Mouse (Mus musculus) embryonic facial prominence, embryonic 10.5 days (tissue): ENCODE results near the gene Gramd1a. TPM values are rescaled to one million over a fixed set of nuclear protein-coding genes. Genes with fewer than 3 reads are reported as not detected.

ENCODE experiments used
- DNase-seq: peaks from one replicate; pipeline ENCODE4 v3.0.0-alpha.2; 2017; ENCODE audit warnings: low spot score
- H3K27ac ChIP-seq: fragments of 300-500 bp; sonication (generic); replicated peaks from 2 replicates; pipeline ENCODE4 v1.5.1; 2016; ENCODE audit warnings: mild to moderate bottlenecking
- H3K27me3 ChIP-seq: fragments of 300-500 bp; sonication (generic); replicated peaks from 2 replicates; pipeline ENCODE4 v1.6.1; 2016; ENCODE audit warnings: low read depth, mild to moderate bottlenecking; ENCODE audit not compliant: poor library complexity, severe bottlenecking
- H3K36me3 ChIP-seq: fragments of 300-500 bp; sonication (generic); replicated peaks from 2 replicates; pipeline ENCODE4 v1.6.1; 2016; ENCODE audit warnings: mild to moderate bottlenecking, moderate library complexity
- H3K4me1 ChIP-seq: fragments of 300-500 bp; sonication (generic); 2 replicates; pipeline ENCODE4 v1.6.1; 2016
- H3K4me3 ChIP-seq: fragments of 300-500 bp; sonication (generic); 2 replicates; pipeline ENCODE4 v1.5.1; 2016; ENCODE audit warnings: mild to moderate bottlenecking, moderate library complexity
- H3K9me3 ChIP-seq: fragments of 300-500 bp; sonication (generic); 2 replicates; pipeline ENCODE4 v1.6.1; 2016; ENCODE audit warnings: mild to moderate bottlenecking
- WGBS: fragments of 180-500 bp; shearing (Covaris S2); methylation state at CpG from one replicate; pipeline ENCODE4 v1.1.7; 2016; 5-methylcytosine and 5-hydroxymethylcytosine counted together
- polyA plus RNA-seq: library from polyadenylated mRNA; unstranded; fragments of >200 nt; fragmentation: Nextera tagmentation; extraction: Ambion mirVana; gene quantifications from 2 replicates; pipeline ENCODE4 v1.2.1, GENCODE M21; 2016

Gene Gramd1a
- polyA plus RNA-seq, 1 experiment from 2014 or later: 96.1 TPM

DNA sequence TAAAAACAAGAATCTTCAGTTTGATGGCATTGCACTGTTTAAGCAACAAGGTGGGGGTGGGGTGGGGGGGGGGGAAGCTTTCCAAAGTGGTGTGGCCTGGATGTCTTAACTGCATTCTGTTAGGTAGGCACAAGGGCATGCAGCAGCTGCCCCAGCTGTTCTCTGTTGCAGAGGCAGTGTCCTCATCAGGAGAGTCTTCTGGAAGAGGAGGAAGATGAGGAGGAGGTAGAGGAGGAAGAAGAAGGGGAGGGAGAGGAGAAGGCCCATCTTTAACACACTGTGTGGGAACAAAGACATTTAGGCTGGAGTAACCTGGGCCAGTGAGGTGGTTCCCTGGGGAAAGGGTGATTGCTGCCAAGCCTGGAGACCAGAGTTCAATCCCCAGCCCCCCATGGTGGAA is 73.6 kb downstream of the Gramd1a start:
- 0 out of 2 replicates have a peak overlapping the region, but pooled peaks have one; percentile 30 for H3K27ac ChIP-seq
- H3K4me3 ChIP-seq: no peak overlapping the region
- H3K36me3 ChIP-seq: no peaks in the 10 kb centered on the region
- H3K4me1 ChIP-seq: peaks cover 53% of the 10 kb centered on the region
- no peaks in the 10 kb centered on the region for H3K27me3 ChIP-seq
- DNase-seq: no peak
- no peaks in the 10 kb centered on the region for H3K9me3 ChIP-seq

GRCm38 (mm10) chr7:31081106-31081505 is 74.6 kb downstream of the Gramd1a start:
- DNase-seq: no peak
- Histone ChIP-seq H3K36me3 (no peaks in the 10 kb centered on the region), H3K4me3 (no peak overlapping the region), H3K27ac (no peak overlapping the region), H3K27me3 (no peaks in the 10 kb centered on the region), H3K4me1 (peaks cover 57% of the 10 kb centered on the region), H3K9me3 (no peaks in the 10 kb centered on the region)
- WGBS: 26% methylated on average over 1 of the region's 1 CpGs

DNA sequence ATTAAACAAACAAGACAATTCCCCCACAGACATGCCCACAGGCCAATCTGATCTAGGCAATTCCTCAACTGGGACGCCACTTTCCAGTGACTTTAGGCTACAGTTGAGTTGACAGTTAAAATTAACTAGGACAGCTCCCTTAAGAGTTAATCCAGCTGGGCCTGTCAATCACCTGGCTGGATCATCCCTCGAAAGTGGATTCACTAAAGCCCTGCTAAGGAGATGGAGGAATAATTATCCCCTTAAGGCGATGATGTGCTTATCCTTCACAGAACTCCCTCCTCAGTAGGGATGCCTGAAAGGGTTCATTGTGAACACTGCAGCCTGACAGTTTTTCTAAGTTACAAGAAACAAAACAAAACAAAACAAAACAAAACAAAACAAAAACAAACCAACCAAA is 75.1 kb downstream of the Gramd1a start:
- H3K27me3 ChIP-seq: no peaks in the 10 kb centered on the region
- H3K27ac ChIP-seq: no peak overlapping the region
- H3K4me1 ChIP-seq: peaks cover 54% of the 10 kb centered on the region
- 30% methylated on average over 3 of the region's 3 CpGs for WGBS
- no peak for DNase-seq
- no peak overlapping the region for H3K4me3 ChIP-seq
- no peaks in the 10 kb centered on the region for H3K9me3 ChIP-seq
- no peaks in the 10 kb centered on the region for H3K36me3 ChIP-seq

Other genes starting within 250 kb of the Gramd1a start
- gene Mag, start 241.0 kb downstream of the Gramd1a start, polyA plus RNA-seq: 0.32 and 0.39 TPM in 2 replicates
- not detected in 2 replicates for gene Hamp2, start 231.2 kb downstream of the Gramd1a start, polyA plus RNA-seq
- not detected in 2 replicates for gene Hamp, start 211.9 kb downstream of the Gramd1a start, polyA plus RNA-seq
- 25.1 and 29.6 TPM in 2 replicates for gene Usf2, start 199.1 kb downstream of the Gramd1a start, polyA plus RNA-seq
- gene Lsr, start 182.4 kb downstream of the Gramd1a start, polyA plus RNA-seq: 33.1 and 33.4 TPM in 2 replicates
- 2.9 and 3.3 TPM in 2 replicates for gene Fam187b, start 182.1 kb downstream of the Gramd1a start, polyA plus RNA-seq
- 9.1 and 9.5 TPM in 2 replicates for gene Fxyd5, start 113.4 kb downstream of the Gramd1a start, polyA plus RNA-seq
- 0.55 and 3.1 TPM in 2 replicates for gene Fxyd7, start 104.4 kb downstream of the Gramd1a start, polyA plus RNA-seq
- 9.8 and 12.2 TPM in 2 replicates for gene Fxyd1, start 98.7 kb downstream of the Gramd1a start, polyA plus RNA-seq
- gene Lgi4, start 96.6 kb downstream of the Gramd1a start, polyA plus RNA-seq: 2.5 and 2.8 TPM in 2 replicates
- gene Fxyd3, start 79.2 kb downstream of the Gramd1a start, polyA plus RNA-seq: 7.5 and 8.8 TPM in 2 replicates
- gene Hpn, start 40.6 kb downstream of the Gramd1a start, polyA plus RNA-seq: 4.0 and 4.3 TPM in 2 replicates
- gene Scn1b, start 28.9 kb downstream of the Gramd1a start, polyA plus RNA-seq: 1.2 and 1.3 TPM in 2 replicates
- gene Scgb2b2, start 134.6 kb upstream of the Gramd1a start, polyA plus RNA-seq: not detected in 2 replicates
- gene Scgb1b2, start 135.9 kb upstream of the Gramd1a start, polyA plus RNA-seq: not detected in 2 replicates
- gene Scgb2b3, start 206.2 kb upstream of the Gramd1a start, polyA plus RNA-seq: not detected in 2 replicates
- gene Scgb1b3, start 219.7 kb upstream of the Gramd1a start, polyA plus RNA-seq: not detected in 2 replicates